Mouse (Mus musculus): ENCODE measurements around the gene Siva1.
A peak's percentile ranks its signal among the peaks of the same experiment; 100 is the strongest.

The Siva1 gene

GRCm38 (mm10) chr12:112679027-112679996 lies 34.8 kb downstream of the Siva1 start:
- peak; percentile 93 for DNase-seq

GRCm38 (mm10) chr12:112683351-112683750 lies 38.9 kb downstream of the Siva1 start:
- DNase-seq = no peak

GRCm38 (mm10) chr12:112688458-112688857 lies 44.0 kb downstream of the Siva1 start:
- DNase-seq = no peak

GRCm38 (mm10) chr12:112693185-112694126 lies 49.0 kb downstream of the Siva1 start:
- peak; percentile 99 for DNase-seq

GRCm38 (mm10) chr12:112694127-112694475 lies 49.6 kb downstream of the Siva1 start:
- no peak for DNase-seq

GRCm38 (mm10) chr12:112696806-112697425 lies 52.4 kb downstream of the Siva1 start:
- no peak for DNase-seq

All from heart, adult 11 months (tissue).